ENCODE assay signal across 10 mouse cellular contexts in the genomic region with DNA sequence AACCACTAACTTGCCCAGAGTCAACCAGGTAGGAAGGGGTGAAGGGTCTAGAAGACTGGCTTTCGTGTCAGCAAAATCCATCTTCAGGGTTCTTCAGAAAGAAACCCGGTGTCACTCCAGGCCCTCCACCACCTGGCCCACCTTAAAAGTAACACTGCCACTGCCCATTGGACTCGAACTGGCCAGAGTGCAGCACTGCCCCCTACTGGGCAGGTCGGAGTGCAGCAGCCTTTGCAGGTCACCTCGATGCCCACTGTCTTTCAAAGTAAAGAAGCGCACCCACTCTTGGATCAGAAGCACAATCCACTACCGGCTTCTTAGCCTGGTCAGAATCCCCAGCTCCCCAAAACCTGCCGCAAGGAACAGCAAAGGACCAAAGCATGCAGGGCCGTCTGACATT.
A peak's percentile ranks its signal among the peaks of the same experiment; 100 is the strongest.
DNase-seq lines count a peak whose midpoint lies in the region; ATAC-seq and TF ChIP-seq lines count a peak whose summit lies in the region.
"Had no signal": no experiment of that assay in that cellular context is flagged by ENCODE, and none has a peak within 500 bp of the region (broad histone marks: within the 10 kb centered on the region; RNA-seq: fewer than 3 reads in every experiment).

No protein-coding gene starts in this region.

- H3K9ac ChIP-seq in intestine, postnatal 0 days (ENCODE audit: low read depth, low read length), result no peak overlapping the region
- no peak overlapping the region for H3K9ac ChIP-seq in intestine, embryonic 16.5 days (ENCODE audit: low read depth, low read length)
- H3K9ac ChIP-seq: hindbrain, embryonic 12.5 days had no signal

- H3K27me3 ChIP-seq in intestine, postnatal 0 days (replicated peaks; ENCODE audit: control insufficient read depth, insufficient read depth, low read length), result no peaks in the 10 kb centered on the region
- no peaks in the 10 kb centered on the region for H3K27me3 ChIP-seq in intestine, embryonic 16.5 days (replicated peaks; ENCODE audit: control insufficient read depth, insufficient read depth, low read length)
- H3K27me3 ChIP-seq: hindbrain, embryonic 12.5 days had no signal

- no peaks in the 10 kb centered on the region for H3K4me1 ChIP-seq in intestine, postnatal 0 days (replicated peaks; ENCODE audit: control insufficient read depth, insufficient read depth, low read length)
- H3K4me1 ChIP-seq in intestine, embryonic 16.5 days (ENCODE audit: control insufficient read depth, insufficient read depth, low read length), result no peaks in the 10 kb centered on the region

- H3K36me3 ChIP-seq in intestine, postnatal 0 days (ENCODE audit: control insufficient read depth, insufficient read depth), result no peaks in the 10 kb centered on the region
- no peaks in the 10 kb centered on the region; the same call in 1 of the 2 replicates for H3K36me3 ChIP-seq in intestine, embryonic 16.5 days (ENCODE audit: control insufficient read depth, insufficient read depth, low read length)
- H3K36me3 ChIP-seq: hindbrain, embryonic 12.5 days had no signal

- no peak for ATAC-seq in intestine, postnatal 0 days
- no peak for ATAC-seq in intestine, embryonic 16.5 days
- peak; percentile 49 for ATAC-seq in CD4-positive, CD25-positive, alpha-beta regulatory T cell, adult 4 months
- ATAC-seq in megakaryocyte progenitor cell, adult 5-6 weeks (replicated peaks; ENCODE audit: poor library complexity), result peak; percentile 37; the same call in 1 of the 2 replicates
- ATAC-seq in inflammation-experienced regulatory T-cells, adult 6 months, result no peak

- DNase-seq in cerebellum, adult 18-20 months, result peak; percentile 77 to 83
- DNase-seq in frontal cortex, postnatal 10 days (ENCODE audit: low spot score in 2 of 2), result no peak
- no peak for DNase-seq in adrenal gland, adult 2 months

- H3K9me3 ChIP-seq in intestine, postnatal 0 days (ENCODE audit: control insufficient read depth), result no peaks in the 10 kb centered on the region
- H3K9me3 ChIP-seq in intestine, embryonic 16.5 days (ENCODE audit: control insufficient read depth, low read length), result no peaks in the 10 kb centered on the region; the same call in 1 of the 2 replicates

- no peak overlapping the region for H3K4me3 ChIP-seq in intestine, postnatal 0 days (ENCODE audit: low read depth, low read length)
- H3K4me3 ChIP-seq in intestine, embryonic 16.5 days (ENCODE audit: low read length), result no peak overlapping the region
- H3K4me3 ChIP-seq: hindbrain, embryonic 12.5 days; myocyte had no signal

- 75% methylated on average over 9 of the region's 9 CpGs for WGBS in intestine, postnatal 0 days
- 76% methylated on average over 9 of the region's 9 CpGs for WGBS in intestine, embryonic 16.5 days

- H3K4me2 ChIP-seq in intestine, postnatal 0 days (replicated peaks; ENCODE audit: low read depth), result no peak overlapping the region
- no peak overlapping the region for H3K4me2 ChIP-seq in intestine, embryonic 16.5 days (ENCODE audit: low read depth, low read length)
- H3K4me2 ChIP-seq: hindbrain, embryonic 12.5 days had no signal

- TF ChIP-seq CTCF in intestine, postnatal 0 days (IDR thresholded peaks at IDR 0.05; ENCODE audit: low read depth), result peak; percentile 67

- H3K27ac ChIP-seq in intestine, postnatal 0 days (ENCODE audit: low read depth, low read length), result no peak overlapping the region
- no peak overlapping the region for H3K27ac ChIP-seq in intestine, embryonic 16.5 days (ENCODE audit: low read length)
- H3K27ac ChIP-seq: hindbrain, embryonic 12.5 days had no signal

Comparison
In these comparisons a context has a peak if more than half of its experiments do, and no peak if none do; other contexts are left out.
1. ATAC-seq: peak in CD4-positive, CD25-positive, alpha-beta regulatory T cell, adult 4 months (single experiment) and megakaryocyte progenitor cell, adult 5-6 weeks (single experiment); none in intestine, postnatal 0 days (single experiment), intestine, embryonic 16.5 days (single experiment) and inflammation-experienced regulatory T-cells, adult 6 months (single experiment).
2. DNase-seq: peak in cerebellum, adult 18-20 months (2 of 2); none in frontal cortex, postnatal 10 days (0 of 2) and adrenal gland, adult 2 months (single experiment).